Mouse (Mus musculus) forebrain, postnatal 0 days (tissue): ENCODE measurements at regions not wholly inside any gene's neighbourhood (a gene's known extent, or its start where the extent isn't known, plus 50 kb on each side); places are given as distances from the start of the nearest gene placed in this dataset.

ENCODE experiments used
- ATAC-seq: fragments of 200-750 bp; cut with Nextera tagmentation; 2 replicates; pipeline ENCODE4 v1.8.0; 2017; ENCODE audit warnings: mild to moderate bottlenecking, moderate library complexity
- DNase-seq: peaks from one replicate; pipeline ENCODE4 v3.0.0-alpha.2; 2015
- H3K27ac ChIP-seq: fragments of 300-500 bp; sonication (generic); 2 replicates; pipeline ENCODE4 v1.5.1; 2014; ENCODE audit warnings: low read depth, mild to moderate bottlenecking, antibody characterized with exemption, low read length, moderate library complexity, mixed read lengths
- H3K27me3 ChIP-seq: fragments of 300-500 bp; sonication (generic); 2 replicates; pipeline ENCODE4 v1.6.1; 2014; ENCODE audit warnings: mild to moderate bottlenecking, low read length, mixed read lengths; ENCODE audit not compliant: insufficient read depth
- H3K36me3 ChIP-seq: fragments of 300-500 bp; sonication (generic); 2 replicates; pipeline ENCODE4 v1.6.1; 2014; ENCODE audit warnings: mild to moderate bottlenecking, moderate library complexity; ENCODE audit not compliant: insufficient read depth
- H3K4me1 ChIP-seq: fragments of 300-500 bp; sonication (generic); 2 replicates; pipeline ENCODE4 v1.6.1; 2014; ENCODE audit warnings: antibody characterized with exemption; ENCODE audit not compliant: insufficient read depth
- H3K4me2 ChIP-seq: fragments of 300-500 bp; sonication (generic); 2 replicates; pipeline ENCODE4 v1.6.1; 2014; ENCODE audit warnings: low read depth, mild to moderate bottlenecking, moderate library complexity
- H3K4me3 ChIP-seq: fragments of 300-500 bp; sonication (generic); 2 replicates; pipeline ENCODE4 v1.5.1; 2014; ENCODE audit warnings: low read depth, low read length, mixed read lengths
- H3K9ac ChIP-seq: fragments of 300-500 bp; sonication (generic); 2 replicates; pipeline ENCODE4 v1.6.1; 2014; ENCODE audit warnings: mild to moderate bottlenecking
- H3K9me3 ChIP-seq: fragments of 300-500 bp; sonication (generic); 2 replicates; pipeline ENCODE4 v1.6.1; 2016; ENCODE audit warnings: low read length
- CTCF ChIP-seq: sonication (generic); IDR thresholded peaks from 2 replicates; pipeline ENCODE4 v1.5.1; 2016; ENCODE audit warnings: antibody characterized with exemption, control low read depth, low read depth
- WGBS: fragments of 180-500 bp; shearing (Covaris S2); extraction: QIAGEN DNeasy Blood & Tissue Kit; methylation state at CpG from one replicate; pipeline ENCODE4 v1.1.7; 2014; 5-methylcytosine and 5-hydroxymethylcytosine counted together

GRCm38 (mm10) chr12:64832313-64833151 lies 85.2 kb upstream of the Gm527 start:
- peak; percentile 81 for ATAC-seq
- H3K4me2 ChIP-seq, result no peak overlapping the region
- H3K27ac ChIP-seq, result no peak overlapping the region
- H3K4me1 ChIP-seq, result peaks cover 6% of the 10 kb centered on the region
- peak; percentile 66 for DNase-seq
- H3K27me3 ChIP-seq, result no peaks in the 10 kb centered on the region
- no peak overlapping the region for H3K9ac ChIP-seq
- no peaks in the 10 kb centered on the region for H3K9me3 ChIP-seq
- H3K36me3 ChIP-seq, result no peaks in the 10 kb centered on the region
- WGBS, result 29% methylated on average over 9 of the region's 9 CpGs
- no peak for TF ChIP-seq CTCF
- no peak overlapping the region for H3K4me3 ChIP-seq

- DNase-seq, result peak; percentile 9
- no peak for TF ChIP-seq CTCF
- Histone ChIP-seq H3K4me2 (no peak overlapping the region), H3K4me1 (no peaks in the 10 kb centered on the region), H3K27ac (no peak overlapping the region; the same call in 1 of the 2 replicates), H3K4me3 (no peak overlapping the region), H3K9me3 (0 out of 2 replicates have a peak, but pooled peaks cover 7% of the 10 kb centered on the region), H3K27me3 (no peaks in the 10 kb centered on the region), H3K9ac (no peak overlapping the region), H3K36me3 (no peaks in the 10 kb centered on the region)
- peak; percentile 48; the same call in 1 of the 2 replicates for ATAC-seq
These were observed 60.0 kb upstream of the Gm527 start for GRCm38 (mm10) chr12:64857709-64858108.
